In genomic region chr8:121424600-121424999, GRCm38 (mm10) we compare ENCODE assay signal across 10 mouse cellular contexts.
DNase-seq lines count a peak whose midpoint lies in the region; TF ChIP-seq lines count a peak whose summit lies in the region.
"Had no signal": no experiment of that assay in that cellular context is flagged by ENCODE, and none has a peak within 500 bp of the region (broad histone marks: within the 10 kb centered on the region; RNA-seq: fewer than 3 reads in every experiment).

No protein-coding gene starts in this region.

- no peaks in the 10 kb centered on the region for H3K36me3 ChIP-seq in limb, embryonic 10.5 days
- H3K36me3 ChIP-seq: hindbrain, embryonic 15.5 days had no signal

- H3K4me1 ChIP-seq in bone marrow, adult 2 months (ENCODE audit: control insufficient read depth, insufficient read depth, low read length) = no peaks in the 10 kb centered on the region
- H3K4me1 ChIP-seq in limb, embryonic 10.5 days = no peaks in the 10 kb centered on the region; the same call in 1 of the 2 replicates
- H3K4me1 ChIP-seq: hindbrain, embryonic 15.5 days had no signal

- peak; percentile 52 for DNase-seq in adrenal gland, postnatal 14 days
- DNase-seq in adrenal gland, adult 2 months = no peak
- DNase-seq in layer of hippocampus, adult 2 months (ENCODE audit: low spot score in 2 of 2) = no peak
- no peak for DNase-seq in layer of hippocampus, postnatal 36 days
- peak; percentile 9 for DNase-seq in 3T3-L1 (ENCODE audit: low read depth, low spot score)
- no peak for DNase-seq in right cerebral cortex, adult 2 months (ENCODE audit: low spot score in 2 of 2)
- no peak for DNase-seq in limb, embryonic 10.5 days (ENCODE audit: low spot score)

- H3K27ac ChIP-seq in layer of hippocampus, adult 2 months = no peak overlapping the region
- no peak overlapping the region for H3K27ac ChIP-seq in bone marrow, adult 2 months (ENCODE audit: control insufficient read depth, insufficient read depth, low read depth, low read length, poor library complexity)
- H3K27ac ChIP-seq in limb, embryonic 10.5 days = no peak overlapping the region
- H3K27ac ChIP-seq: hindbrain, embryonic 15.5 days; macrophage had no signal

- 74% methylated on average over 14 of the region's 14 CpGs for WGBS in bone marrow, adult 2 months
- WGBS in limb, embryonic 10.5 days = 82% methylated on average over 14 of the region's 14 CpGs

- no peaks in the 10 kb centered on the region for H3K27me3 ChIP-seq in limb, embryonic 10.5 days (ENCODE audit: low read depth, poor library complexity, severe bottlenecking)
- H3K27me3 ChIP-seq: hindbrain, embryonic 15.5 days had no signal

- no peaks in the 10 kb centered on the region for H3K9me3 ChIP-seq in limb, embryonic 10.5 days (replicated peaks)
- H3K9me3 ChIP-seq: hindbrain, embryonic 15.5 days had no signal

- H3K4me3 ChIP-seq in layer of hippocampus, adult 2 months = no peak overlapping the region
- no peak overlapping the region for H3K4me3 ChIP-seq in bone marrow, adult 2 months (replicated peaks; ENCODE audit: control insufficient read depth, low read depth, low read length)
- no peak overlapping the region for H3K4me3 ChIP-seq in limb, embryonic 10.5 days
- H3K4me3 ChIP-seq: hindbrain, embryonic 15.5 days had no signal

- peak; percentile 63 for TF ChIP-seq CTCF in layer of hippocampus, adult 2 months (conservative IDR thresholded peaks at IDR 0.05)
- TF ChIP-seq CTCF in bone marrow, adult 2 months (IDR thresholded peaks at IDR 0.05; ENCODE audit: control insufficient read depth, insufficient read depth, low read length) = peak; percentile 41; the same call in 1 of the 2 replicates

- no peak for TF ChIP-seq POLR2A in bone marrow, adult 2 months (IDR thresholded peaks at IDR 0.05; ENCODE audit: borderline replicate concordance, control insufficient read depth, low read depth, low read length)

Comparison
In these comparisons a context has a peak if more than half of its experiments do, and no peak if none do; other contexts are left out.
1. DNase-seq: peak in adrenal gland, postnatal 14 days (single experiment) and 3T3-L1 (single experiment); none in adrenal gland, adult 2 months (single experiment), layer of hippocampus, adult 2 months (0 of 2), layer of hippocampus, postnatal 36 days (0 of 2), right cerebral cortex, adult 2 months (0 of 2) and limb, embryonic 10.5 days (single experiment).